Mouse (Mus musculus) stomach, embryonic 16.5 days (tissue): Measurements from ENCODE around the gene Serpina1b. TPM values are rescaled to one million over a fixed set of nuclear protein-coding genes. Genes with fewer than 3 reads are reported as not detected.

ENCODE experiments used
- ATAC-seq: fragments of 200-750 bp; cut with Nextera tagmentation; 2 replicates; pipeline ENCODE4 v1.8.0; 2017; ENCODE audit warnings: moderate number of reproducible peaks, moderate TSS enrichment; ENCODE audit not compliant: insufficient read depth, low FRiP score
- H3K27ac ChIP-seq: fragments of 300-500 bp; sonication (generic); 2 replicates; pipeline ENCODE4 v1.5.1; 2014; ENCODE audit warnings: low read length
- H3K27me3 ChIP-seq: fragments of 300-500 bp; sonication (generic); 2 replicates; pipeline ENCODE4 v1.6.1; 2014; ENCODE audit warnings: low read length, control low read depth, mixed read lengths; ENCODE audit not compliant: control insufficient read depth, insufficient read depth
- H3K36me3 ChIP-seq: fragments of 300-500 bp; sonication (generic); 2 replicates; pipeline ENCODE4 v1.6.1; 2014; ENCODE audit warnings: low read length; ENCODE audit not compliant: control insufficient read depth, insufficient read depth
- H3K4me1 ChIP-seq: fragments of 300-500 bp; sonication (generic); 2 replicates; pipeline ENCODE4 v1.6.1; 2014; ENCODE audit warnings: low read length, control low read depth, mixed read lengths; ENCODE audit not compliant: control insufficient read depth, insufficient read depth
- H3K4me2 ChIP-seq: fragments of 300-500 bp; sonication (generic); 2 replicates; pipeline ENCODE4 v1.6.1; 2014; ENCODE audit warnings: low read depth, low read length, mixed read lengths
- H3K4me3 ChIP-seq: fragments of 300-500 bp; sonication (generic); replicated peaks from 2 replicates; pipeline ENCODE4 v1.5.1; 2014; ENCODE audit warnings: mild to moderate bottlenecking, low read length
- H3K9ac ChIP-seq: fragments of 300-500 bp; sonication (generic); 2 replicates; pipeline ENCODE4 v1.6.1; 2014; ENCODE audit warnings: low read length
- H3K9me3 ChIP-seq: fragments of 300-500 bp; sonication (generic); replicated peaks from 2 replicates; pipeline ENCODE4 v1.6.1; 2016; ENCODE audit warnings: low read length, control low read depth; ENCODE audit not compliant: control insufficient read depth
- WGBS: fragments of 180-500 bp; shearing (Covaris S2); extraction: QIAGEN DNeasy Blood & Tissue Kit; methylation state at CpG from one replicate; pipeline ENCODE4 v1.1.7; 2014; 5-methylcytosine and 5-hydroxymethylcytosine counted together
- polyA plus RNA-seq: library from polyadenylated mRNA; unstranded; fragments of >200 nt; fragmentation: Nextera tagmentation; extraction: Ambion mirVana; gene quantifications from 2 replicates; pipeline ENCODE4 v1.2.1, GENCODE M21; 2015

Gene Serpina1b
- polyA plus RNA-seq, 1 experiment from 2014 or later = 47.5 TPM

DNA sequence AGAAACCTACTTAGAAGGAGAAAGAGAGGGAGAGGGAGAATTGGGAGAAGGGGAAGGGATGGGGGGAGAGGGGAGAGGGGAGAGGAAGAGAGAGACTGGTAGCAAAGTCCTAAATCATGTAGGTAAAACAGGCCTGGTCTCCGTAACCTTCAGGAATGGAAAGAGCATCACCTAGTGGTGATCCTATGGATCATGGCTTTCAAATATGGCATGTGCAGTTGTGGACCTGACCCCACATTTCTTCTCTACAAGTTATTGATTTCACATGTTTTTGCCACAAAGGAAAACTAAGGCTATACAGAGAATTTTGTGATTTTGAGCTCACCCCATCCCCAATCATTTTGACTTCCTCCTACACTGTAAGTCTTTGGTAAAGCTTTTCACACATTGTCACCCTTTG, 119.8 kb downstream of the Serpina1b start:
- WGBS = 56% methylated on average over 1 of the region's 1 CpGs
- Histone ChIP-seq H3K4me1 (no peaks in the 10 kb centered on the region), H3K27me3 (no peaks in the 10 kb centered on the region), H3K27ac (no peak overlapping the region), H3K9ac (no peak overlapping the region), H3K4me2 (no peak overlapping the region), H3K9me3 (no peaks in the 10 kb centered on the region), H3K4me3 (no peak overlapping the region), H3K36me3 (no peaks in the 10 kb centered on the region)
- ATAC-seq = no peak

- Histone ChIP-seq H3K36me3 (no peaks in the 10 kb centered on the region), H3K9ac (no peak overlapping the region), H3K27me3 (no peaks in the 10 kb centered on the region), H3K9me3 (no peaks in the 10 kb centered on the region), H3K4me3 (no peak overlapping the region), H3K4me2 (no peak overlapping the region), H3K27ac (no peak overlapping the region), H3K4me1 (no peaks in the 10 kb centered on the region)
- ATAC-seq = no peak
- WGBS = 34% methylated on average over 4 of the region's 4 CpGs
Observed at GRCm38 (mm10) chr12:103706113-103706512, 124.1 kb downstream of the Serpina1b start.

DNA sequence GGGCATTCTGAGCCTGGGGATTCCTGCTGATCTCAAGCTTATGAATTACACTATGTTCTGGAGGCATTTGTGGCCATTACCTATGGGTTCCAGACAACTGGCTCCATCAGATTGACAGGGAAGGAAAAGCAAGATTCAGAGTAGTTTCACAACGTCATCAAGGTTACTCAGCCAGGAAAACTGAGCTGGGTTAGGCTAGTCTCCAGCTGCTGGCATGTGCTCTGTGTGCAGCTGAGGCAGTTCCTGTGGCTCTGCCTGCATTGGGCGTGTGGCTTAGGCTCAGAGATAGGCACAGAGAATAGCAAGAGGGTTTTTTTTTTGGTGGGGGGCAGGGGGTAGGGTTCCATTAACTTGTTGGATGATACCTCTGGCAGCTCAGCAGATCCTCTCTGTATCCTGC, 124.6 kb downstream of the Serpina1b start:
- H3K4me2 ChIP-seq = no peak overlapping the region
- H3K36me3 ChIP-seq = no peaks in the 10 kb centered on the region
- H3K27me3 ChIP-seq = no peaks in the 10 kb centered on the region
- no peak overlapping the region for H3K9ac ChIP-seq
- WGBS = 46% methylated on average over 2 of the region's 2 CpGs
- H3K9me3 ChIP-seq = no peaks in the 10 kb centered on the region
- H3K4me1 ChIP-seq = no peaks in the 10 kb centered on the region
- H3K27ac ChIP-seq = no peak overlapping the region
- no peak overlapping the region for H3K4me3 ChIP-seq
- ATAC-seq = no peak

DNA sequence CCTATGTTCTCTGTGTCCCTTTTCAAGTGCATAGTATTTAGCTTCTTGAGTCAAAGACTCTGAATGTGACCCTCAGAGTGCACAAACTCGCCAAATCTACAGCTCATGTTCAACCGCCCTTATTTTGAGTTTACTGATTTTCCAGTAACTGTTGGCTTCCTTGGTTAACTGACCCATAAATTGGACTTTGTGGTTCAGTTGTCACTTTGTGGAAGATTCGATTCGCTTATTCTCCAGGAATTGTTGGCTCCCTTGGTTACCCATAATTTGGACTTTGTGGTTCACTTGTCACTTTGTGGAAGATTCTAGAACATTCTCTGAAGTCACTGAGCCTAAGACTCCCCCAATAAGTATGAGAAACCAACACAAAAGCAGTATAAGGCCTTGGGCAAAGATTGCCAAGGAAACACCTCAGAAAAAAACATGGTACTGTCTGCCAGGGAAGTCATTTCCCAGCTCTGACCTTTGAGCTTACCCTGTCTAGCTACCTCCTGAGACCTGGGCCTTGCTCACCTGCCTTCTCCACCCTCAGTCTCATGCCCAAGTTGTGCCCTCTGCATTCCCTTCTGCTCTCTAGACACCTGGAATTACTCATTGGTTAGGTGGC, 129.9 kb downstream of the Serpina1b start:
- H3K4me2 ChIP-seq = no peak overlapping the region
- no peak overlapping the region for H3K4me3 ChIP-seq
- no peak overlapping the region for H3K27ac ChIP-seq
- no peaks in the 10 kb centered on the region for H3K9me3 ChIP-seq
- H3K36me3 ChIP-seq = no peaks in the 10 kb centered on the region
- no peak for ATAC-seq
- WGBS = 88% methylated on average over 4 of the region's 4 CpGs
- no peaks in the 10 kb centered on the region for H3K27me3 ChIP-seq
- H3K4me1 ChIP-seq = no peaks in the 10 kb centered on the region
- no peak overlapping the region for H3K9ac ChIP-seq

GRCm38 (mm10) chr12:103695429-103695828, 134.7 kb downstream of the Serpina1b start, which contains the start of gene Serpina1f:
Serpina1f (minus strand) TSS chr12:103695529.
- Histone ChIP-seq H3K9ac (no peak within 1 kb of the TSS), H3K9me3 (no peaks in the 10 kb centered on the region), H3K27me3 (no peaks in the 10 kb centered on the region), H3K4me1 (no peaks in the 10 kb centered on the region), H3K4me2 (no peak within 1 kb of the TSS), H3K27ac (no peak within 1 kb of the TSS), H3K4me3 (no peak within 1 kb of the TSS), H3K36me3 (no peaks in the 10 kb centered on the region)
- ATAC-seq = no peak
- whole genome bisulfite sequencing = 90% methylated on average over 8 of the region's 8 CpGs

DNA sequence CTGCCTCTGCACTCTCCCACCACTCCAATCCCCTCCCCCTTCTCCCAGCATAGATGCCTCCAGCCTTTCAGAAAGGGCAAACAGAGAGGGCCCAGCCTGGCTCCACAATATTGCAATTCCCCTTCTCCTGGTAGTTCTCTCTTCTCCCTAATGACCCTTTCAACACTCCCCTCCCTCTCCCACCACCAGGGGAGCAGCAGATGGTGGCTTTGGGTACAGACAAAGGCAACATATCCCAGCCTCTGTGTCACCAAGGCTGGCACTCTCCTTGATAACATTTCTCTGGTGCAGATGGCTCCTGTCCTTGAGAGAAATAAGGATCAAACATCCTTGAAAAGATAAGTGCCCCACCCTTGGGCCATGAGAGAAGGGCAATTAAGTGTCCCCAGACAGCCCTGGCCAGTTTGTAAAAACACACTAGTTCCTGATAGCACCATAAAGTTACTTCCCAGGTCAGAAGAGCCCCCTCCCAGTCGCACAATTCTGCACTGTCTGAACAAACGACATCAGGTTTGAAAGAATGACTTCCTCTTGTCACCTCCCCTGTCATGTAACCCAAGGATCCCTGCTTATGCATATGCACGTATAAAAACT, 141.9 kb downstream of the Serpina1b start:
- H3K36me3 ChIP-seq = no peaks in the 10 kb centered on the region
- no peak overlapping the region for H3K4me2 ChIP-seq
- H3K27ac ChIP-seq = no peak overlapping the region
- no peak overlapping the region for H3K4me3 ChIP-seq
- 25% methylated on average over 3 of the region's 3 CpGs for WGBS
- H3K9ac ChIP-seq = no peak overlapping the region
- no peak for ATAC-seq
- H3K9me3 ChIP-seq = no peaks in the 10 kb centered on the region
- no peaks in the 10 kb centered on the region for H3K4me1 ChIP-seq
- H3K27me3 ChIP-seq = no peaks in the 10 kb centered on the region

DNA sequence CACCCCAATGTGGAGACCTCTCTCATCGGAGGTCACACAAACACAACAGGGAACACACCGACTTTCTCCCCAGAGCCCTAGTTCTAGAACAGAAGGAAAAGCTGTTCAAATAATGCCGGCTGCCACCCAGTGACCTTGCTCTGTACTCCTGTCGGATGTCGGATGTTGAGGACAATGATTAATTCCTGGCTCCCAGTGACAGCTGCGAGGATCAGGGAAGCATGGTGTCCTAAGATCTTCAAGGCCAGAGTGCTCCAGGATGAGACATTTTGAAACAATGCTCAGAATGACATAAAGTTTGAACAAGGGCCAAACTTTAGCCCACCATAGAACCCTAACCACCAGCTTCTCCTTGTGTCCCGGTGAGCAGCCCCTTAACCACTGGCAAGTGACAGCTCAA, 143.2 kb downstream of the Serpina1b start:
- no peaks in the 10 kb centered on the region for H3K27me3 ChIP-seq
- H3K4me1 ChIP-seq = no peaks in the 10 kb centered on the region
- no peak overlapping the region for H3K9ac ChIP-seq
- H3K9me3 ChIP-seq = no peaks in the 10 kb centered on the region
- no peak overlapping the region for H3K27ac ChIP-seq
- 32% methylated on average over 7 of the region's 7 CpGs for WGBS
- H3K36me3 ChIP-seq = no peaks in the 10 kb centered on the region
- H3K4me3 ChIP-seq = no peak overlapping the region
- H3K4me2 ChIP-seq = no peak overlapping the region
- no peak for ATAC-seq

DNA sequence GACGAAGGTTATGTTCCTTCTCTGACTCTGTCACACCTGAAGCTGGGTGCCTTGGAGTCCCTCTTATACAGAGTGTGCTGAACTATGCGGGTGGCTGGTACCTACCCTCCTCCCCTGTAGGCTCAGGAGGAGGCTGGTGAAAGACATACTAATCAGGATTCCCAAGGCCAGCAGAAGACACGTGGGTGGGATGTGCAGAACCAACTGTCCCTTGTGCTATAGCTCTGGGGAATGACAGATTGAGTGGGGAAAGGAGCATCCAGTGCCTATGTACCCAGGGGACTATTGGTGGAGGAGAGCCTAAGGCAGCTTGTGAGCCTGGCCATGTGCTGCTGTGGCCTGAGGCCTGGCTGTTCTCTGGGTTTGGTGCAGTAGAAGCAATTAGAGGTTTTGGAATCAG, 144.1 kb downstream of the Serpina1b start:
- WGBS = 79% methylated on average over 3 of the region's 3 CpGs

DNA sequence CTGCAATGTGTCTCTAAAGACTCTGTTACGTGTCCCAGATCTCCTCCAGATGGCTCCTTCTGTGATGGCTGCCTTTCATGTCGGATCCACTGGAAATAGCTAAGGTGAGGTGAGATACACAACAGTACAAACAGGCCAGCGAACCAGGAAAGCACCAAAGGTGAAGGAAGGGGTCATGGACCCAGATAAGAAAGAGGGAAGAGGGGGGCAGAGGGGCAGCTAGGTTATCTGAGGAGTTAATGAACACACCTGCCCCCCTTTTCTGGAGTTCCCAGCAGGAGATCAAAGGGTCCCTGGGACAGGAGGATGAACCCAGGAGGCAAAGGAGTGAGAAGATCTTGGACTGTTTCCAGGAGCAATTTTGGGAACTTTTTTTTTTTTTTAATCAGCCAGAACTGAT, 144.8 kb downstream of the Serpina1b start:
- H3K4me1 ChIP-seq = no peaks in the 10 kb centered on the region
- H3K9ac ChIP-seq = no peak overlapping the region
- 32% methylated on average over 3 of the region's 3 CpGs for WGBS
- no peak overlapping the region for H3K4me2 ChIP-seq
- no peaks in the 10 kb centered on the region for H3K9me3 ChIP-seq
- no peak overlapping the region for H3K4me3 ChIP-seq
- no peaks in the 10 kb centered on the region for H3K36me3 ChIP-seq
- no peaks in the 10 kb centered on the region for H3K27me3 ChIP-seq
- no peak overlapping the region for H3K27ac ChIP-seq
- no peak for ATAC-seq

More for the DNA sequence above, 144.1 kb downstream of the Serpina1b start:
- ATAC-seq = no peak
- Histone ChIP-seq H3K4me1 (no peaks in the 10 kb centered on the region), H3K4me2 (no peak overlapping the region), H3K4me3 (no peak overlapping the region), H3K9ac (no peak overlapping the region), H3K9me3 (no peaks in the 10 kb centered on the region), H3K27ac (no peak overlapping the region), H3K27me3 (no peaks in the 10 kb centered on the region), H3K36me3 (no peaks in the 10 kb centered on the region)
